Mouse (Mus musculus) midbrain, embryonic 11.5 days (tissue): ENCODE results near the gene Ctnna2. TPM values are rescaled to one million over a fixed set of nuclear protein-coding genes. Genes with fewer than 3 reads are reported as not detected.

Experiments used
- ATAC-seq: fragments of 200-750 bp; cut with Nextera tagmentation; 2 replicates; pipeline ENCODE4 v1.8.0; 2017; ENCODE audit warnings: moderate TSS enrichment, moderate library complexity; ENCODE audit not compliant: low FRiP score
- DNase-seq: peaks from one replicate; pipeline ENCODE4 v3.0.0; 2015; ENCODE audit warnings: low spot score; ENCODE audit errors: missing footprints
- H3K27ac ChIP-seq: fragments of 300-500 bp; sonication (generic); 2 replicates; pipeline ENCODE4 v1.5.1; 2014; ENCODE audit warnings: low read depth, low read length
- H3K27me3 ChIP-seq: fragments of 300-500 bp; sonication (generic); 2 replicates; pipeline ENCODE4 v1.6.1; 2014; ENCODE audit warnings: mild to moderate bottlenecking, low read length, moderate library complexity, mixed read lengths; ENCODE audit not compliant: control insufficient read depth, insufficient read depth
- H3K36me3 ChIP-seq: fragments of 300-500 bp; sonication (generic); 2 replicates; pipeline ENCODE4 v1.6.1; 2014; ENCODE audit warnings: mild to moderate bottlenecking, low read length, moderate library complexity, mixed read lengths; ENCODE audit not compliant: control insufficient read depth, insufficient read depth
- H3K4me1 ChIP-seq: fragments of 300-500 bp; sonication (generic); 2 replicates; pipeline ENCODE4 v1.6.1; 2014; ENCODE audit warnings: low read length; ENCODE audit not compliant: control insufficient read depth, insufficient read depth
- H3K4me2 ChIP-seq: fragments of 300-500 bp; sonication (generic); 2 replicates; pipeline ENCODE4 v1.6.1; 2014; ENCODE audit warnings: mild to moderate bottlenecking, moderate library complexity
- H3K4me3 ChIP-seq: fragments of 300-500 bp; sonication (generic); 2 replicates; pipeline ENCODE4 v1.5.1; 2014; ENCODE audit warnings: low read depth, low read length
- H3K9ac ChIP-seq: fragments of 300-500 bp; sonication (generic); 2 replicates; pipeline ENCODE4 v1.6.1; 2014; ENCODE audit warnings: low read length
- H3K9me3 ChIP-seq: fragments of 300-500 bp; sonication (generic); 2 replicates; pipeline ENCODE4 v1.6.1; 2016; ENCODE audit warnings: low read length; ENCODE audit not compliant: control insufficient read depth
- WGBS: fragments of 180-500 bp; shearing (Covaris S2); extraction: QIAGEN DNeasy Blood & Tissue Kit; methylation state at CpG from one replicate; pipeline ENCODE4 v1.1.7; 2014; 5-methylcytosine and 5-hydroxymethylcytosine counted together
- polyA plus RNA-seq: library from polyadenylated mRNA; unstranded; fragments of >200 nt; fragmentation: Nextera tagmentation; extraction: Ambion mirVana; gene quantifications from 2 replicates; pipeline ENCODE4 v1.2.1, GENCODE M21; 2014

Ctnna2 gene
- polyA plus RNA-seq = 49.4 and 55.4 TPM in 2 replicates

DNA sequence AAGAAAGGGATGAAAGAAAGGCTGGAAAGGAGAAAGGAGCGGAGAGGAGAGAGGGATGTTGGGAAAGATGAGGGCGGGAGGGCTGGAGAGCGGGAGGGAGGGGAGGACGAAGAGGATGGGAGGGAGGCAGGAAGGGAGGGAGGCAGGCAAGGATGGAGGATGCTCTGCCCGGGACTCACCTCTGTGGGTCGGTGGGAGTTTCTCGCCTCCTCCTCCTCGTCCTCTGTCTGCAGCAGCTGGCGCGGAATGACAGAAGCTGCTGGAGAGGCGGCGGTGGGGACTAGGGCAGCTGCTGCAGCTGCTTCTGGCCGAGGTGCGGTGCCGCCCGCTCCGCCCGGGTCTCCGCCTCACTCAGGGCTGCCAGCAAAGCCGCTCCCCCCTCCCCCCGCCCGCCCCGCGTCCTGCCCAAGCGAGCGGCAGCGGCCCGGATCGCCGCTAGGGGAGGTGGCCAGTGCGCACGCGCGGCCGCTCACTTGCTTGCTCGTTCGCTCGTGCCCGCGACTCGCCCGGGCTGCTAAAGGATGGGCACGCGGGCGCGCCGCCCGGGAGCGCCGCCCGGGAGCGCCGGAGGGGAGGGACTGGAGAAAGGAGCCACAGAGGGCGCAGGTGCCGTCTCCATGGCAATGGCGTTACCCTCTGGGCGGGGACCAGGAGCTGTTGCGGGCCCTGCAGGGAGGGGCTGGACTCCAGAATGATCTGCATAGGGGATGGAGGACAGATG, at the start of gene Ctnna2:
Ctnna2 (minus strand) TSS at position 459 of the 721 bp plus-strand sequence.
- Histone ChIP-seq H3K27ac (peak within 1 kb of the TSS; percentile 85), H3K27me3 (no peaks in the 10 kb centered on the region), H3K4me1 (peaks cover 14% of the 10 kb centered on the region), H3K4me2 (peak within 1 kb of the TSS; percentile 64), H3K9ac (peak within 1 kb of the TSS; percentile 70), H3K36me3 (no peaks in the 10 kb centered on the region), H3K9me3 (no peaks in the 10 kb centered on the region), H3K4me3 (peak within 1 kb of the TSS; percentile 58)
- ATAC-seq (peak; percentile 98), DNase-seq (peak; percentile 100)
- WGBS = under 1% methylated on average over 53 of the region's 58 CpGs

DNA sequence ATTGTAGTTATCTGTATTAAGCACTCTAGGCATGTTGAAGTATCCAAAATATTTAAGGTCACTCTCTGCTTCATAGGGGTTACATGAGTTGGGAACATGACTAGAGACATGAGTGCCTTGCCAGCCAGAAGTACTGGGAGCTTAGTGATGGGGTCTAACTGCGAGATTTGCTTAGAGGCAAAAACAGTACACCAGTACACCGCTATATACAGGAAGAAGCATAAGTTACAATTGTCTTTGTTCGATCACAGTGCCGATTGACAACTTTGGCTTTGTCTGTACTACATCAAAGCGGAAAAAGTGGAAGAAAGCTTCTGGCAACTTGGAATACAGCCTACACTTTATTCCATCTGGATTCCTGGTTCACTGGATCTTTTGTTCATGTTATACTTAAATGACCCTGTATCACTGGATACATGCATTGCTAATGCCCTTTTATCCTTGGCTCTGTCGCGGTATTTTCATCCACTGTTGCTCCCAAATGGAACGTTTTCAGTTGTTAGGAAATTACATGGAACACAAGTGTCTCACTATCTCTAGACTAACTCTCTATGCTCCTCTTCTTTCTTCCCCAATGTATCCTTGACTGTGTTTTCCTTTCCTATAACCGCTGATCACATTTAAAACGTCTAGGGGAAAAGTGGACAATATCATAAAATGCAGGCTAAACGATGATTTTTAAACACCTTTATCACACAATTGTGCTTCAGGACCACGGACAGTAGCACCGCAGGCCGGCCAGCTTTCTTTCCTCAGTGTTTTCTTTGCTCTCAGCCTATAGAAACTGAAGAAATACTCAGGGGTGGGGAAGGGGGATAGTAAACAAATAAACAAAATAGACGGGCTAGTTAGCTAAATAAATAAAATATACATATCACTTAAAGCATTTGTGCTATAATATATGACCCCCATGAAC, 896 bp upstream of the Ctnna2 start:
- no peak overlapping the region for H3K27ac ChIP-seq
- H3K4me2 ChIP-seq = peak overlapping the region; percentile 64
- H3K4me3 ChIP-seq = peak overlapping the region; percentile 58
- no peaks in the 10 kb centered on the region for H3K27me3 ChIP-seq
- H3K9me3 ChIP-seq = no peaks in the 10 kb centered on the region
- no peaks in the 10 kb centered on the region for H3K36me3 ChIP-seq
- 11% methylated on average over 15 of the region's 15 CpGs for WGBS
- peak; percentile 92 for DNase-seq
- peaks cover 14% of the 10 kb centered on the region for H3K4me1 ChIP-seq
- no peak; the same call in none of the 2 replicates for ATAC-seq
- H3K9ac ChIP-seq = peak overlapping the region; percentile 39; the same call in 1 of the 2 replicates

- H3K4me1 ChIP-seq = peaks cover 14% of the 10 kb centered on the region
- H3K4me2 ChIP-seq = peak overlapping the region; percentile 64
- no peaks in the 10 kb centered on the region for H3K36me3 ChIP-seq
- ATAC-seq = peak; percentile 0; the same call in 1 of the 2 replicates
- H3K4me3 ChIP-seq = peak overlapping the region; percentile 58
- H3K9me3 ChIP-seq = no peaks in the 10 kb centered on the region
- H3K27ac ChIP-seq = peak overlapping the region; percentile 85
- peak; percentile 89 for DNase-seq
- no peaks in the 10 kb centered on the region for H3K27me3 ChIP-seq
- H3K9ac ChIP-seq = peak overlapping the region; percentile 70
- 12% methylated on average over 10 of the region's 10 CpGs for WGBS
Observed at GRCm38 (mm10) chr6:77978476-77979240, 841 bp downstream of the Ctnna2 start.

DNA sequence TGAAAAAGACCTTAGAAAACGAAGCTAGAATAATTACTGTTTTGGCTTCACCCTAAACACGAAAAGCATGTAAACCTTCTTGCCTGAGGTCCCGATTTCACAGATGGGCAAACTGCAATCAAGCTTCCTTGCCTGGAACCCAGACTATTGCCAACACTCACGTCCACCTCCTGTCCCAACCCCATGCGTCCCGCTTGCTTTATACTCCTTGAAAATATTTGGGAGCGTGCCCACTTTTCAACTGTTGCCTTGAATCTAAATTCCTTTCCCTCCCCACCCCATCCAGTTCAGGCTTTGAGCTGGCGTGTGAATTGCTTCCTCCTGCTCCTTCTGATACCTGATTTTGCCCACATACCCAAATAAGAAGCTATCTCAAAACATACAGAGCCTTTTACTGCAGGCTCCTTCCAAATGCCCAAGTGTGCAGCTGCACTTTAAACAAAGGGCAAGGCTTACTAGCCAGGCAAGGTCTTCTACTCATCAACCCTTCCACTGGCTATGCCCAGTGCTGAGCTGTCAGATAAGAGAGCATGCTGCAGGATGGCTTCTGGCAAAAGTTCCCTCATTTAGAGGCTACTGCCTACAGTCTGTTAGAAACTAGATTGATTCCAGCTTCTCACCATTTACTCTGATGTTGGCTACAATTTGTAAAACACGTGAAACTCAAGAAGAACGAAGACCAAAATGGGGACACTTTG, 8.8 kb downstream of the Ctnna2 start:
- H3K27ac ChIP-seq = no peak overlapping the region
- WGBS = 78% methylated on average over 10 of the region's 10 CpGs
- H3K27me3 ChIP-seq = no peaks in the 10 kb centered on the region
- no peak overlapping the region for H3K4me3 ChIP-seq
- DNase-seq (no peak), ATAC-seq (no peak)
- H3K36me3 ChIP-seq = no peaks in the 10 kb centered on the region
- no peak overlapping the region for H3K4me2 ChIP-seq
- peaks cover 5% of the 10 kb centered on the region; the same call in 1 of the 2 replicates for H3K4me1 ChIP-seq
- H3K9ac ChIP-seq = no peak overlapping the region
- H3K9me3 ChIP-seq = no peaks in the 10 kb centered on the region

DNA sequence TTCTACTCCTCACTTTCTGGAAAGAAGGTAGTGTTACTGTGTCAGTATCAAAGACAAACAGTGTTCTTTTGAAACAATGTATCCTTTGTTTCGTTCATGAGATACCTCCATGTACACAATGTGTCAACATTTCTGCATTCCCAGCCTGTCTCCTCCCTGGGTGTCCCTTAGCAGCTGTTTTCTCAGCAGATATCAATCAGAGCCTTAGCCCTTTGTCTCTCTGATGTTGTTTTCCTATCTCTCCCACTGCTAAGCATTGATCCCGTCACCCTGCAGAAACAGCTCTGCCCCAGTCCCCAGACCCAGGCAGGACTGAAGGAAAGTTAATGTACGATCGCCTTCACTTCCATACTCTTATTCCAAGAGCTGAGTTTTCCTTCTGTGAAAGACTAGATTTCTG, 9.7 kb downstream of the Ctnna2 start:
- Histone ChIP-seq H3K27me3 (no peaks in the 10 kb centered on the region), H3K36me3 (no peaks in the 10 kb centered on the region), H3K9ac (no peak overlapping the region), H3K4me2 (no peak overlapping the region), H3K9me3 (no peaks in the 10 kb centered on the region), H3K4me3 (no peak overlapping the region), H3K27ac (no peak overlapping the region), H3K4me1 (peaks cover 5% of the 10 kb centered on the region; the same call in 1 of the 2 replicates)
- DNase-seq = no peak
- WGBS = 47% methylated on average over 4 of the region's 4 CpGs
- ATAC-seq = no peak

DNA sequence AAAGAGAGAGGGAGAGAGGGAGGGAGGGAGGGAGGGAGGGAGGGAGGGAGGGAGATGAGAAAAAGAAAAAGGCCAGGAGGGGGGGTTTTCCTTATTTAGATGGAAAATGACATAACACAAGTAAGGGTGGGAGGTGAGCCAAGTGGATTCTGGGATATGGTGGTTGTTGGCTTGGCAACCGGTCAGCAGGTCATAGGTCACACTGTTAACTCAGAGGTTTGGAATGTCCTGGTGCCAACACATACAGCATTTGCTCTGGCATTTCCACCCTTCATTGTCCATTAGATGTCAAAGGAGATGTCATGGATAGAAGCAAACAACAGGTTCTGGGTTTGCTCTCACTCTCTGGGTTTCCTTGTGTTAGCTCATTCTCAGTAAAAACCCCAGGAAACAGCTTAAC, 17.5 kb downstream of the Ctnna2 start:
- Histone ChIP-seq H3K4me1 (peaks cover 2% of the 10 kb centered on the region; the same call in 1 of the 2 replicates), H3K27ac (no peak overlapping the region), H3K27me3 (no peaks in the 10 kb centered on the region), H3K4me2 (no peak overlapping the region), H3K4me3 (no peak overlapping the region), H3K36me3 (no peaks in the 10 kb centered on the region), H3K9ac (no peak overlapping the region), H3K9me3 (no peaks in the 10 kb centered on the region)
- DNase-seq (peak; percentile 39), ATAC-seq (no peak)
- WGBS = 64% methylated on average over 1 of the region's 1 CpGs

- no peak for DNase-seq
- no peak for ATAC-seq
- Histone ChIP-seq H3K27ac (no peak overlapping the region), H3K36me3 (no peaks in the 10 kb centered on the region), H3K4me2 (no peak overlapping the region), H3K4me3 (no peak overlapping the region), H3K27me3 (no peaks in the 10 kb centered on the region), H3K9ac (no peak overlapping the region), H3K9me3 (no peaks in the 10 kb centered on the region), H3K4me1 (no peaks in the 10 kb centered on the region)
- 86% methylated on average over 4 of the region's 4 CpGs for WGBS
Observed at GRCm38 (mm10) chr6:77951276-77951675, 28.2 kb downstream of the Ctnna2 start.

GRCm38 (mm10) chr6:77950690-77951089, 28.8 kb downstream of the Ctnna2 start:
- peak; percentile 44; the same call in 1 of the 2 replicates for ATAC-seq
- Histone ChIP-seq H3K9me3 (no peaks in the 10 kb centered on the region), H3K27ac (no peak overlapping the region), H3K36me3 (no peaks in the 10 kb centered on the region), H3K4me3 (no peak overlapping the region), H3K9ac (no peak overlapping the region), H3K27me3 (no peaks in the 10 kb centered on the region), H3K4me2 (no peak overlapping the region), H3K4me1 (no peaks in the 10 kb centered on the region)
- DNase-seq = no peak
- WGBS = 93% methylated on average over 2 of the region's 2 CpGs
